Mouse (Mus musculus) heart, embryonic 14.5 days (tissue): ENCODE data around the gene Ago3. TPM values are rescaled to one million over a fixed set of nuclear protein-coding genes. Genes with fewer than 3 reads are reported as not detected.

Source experiments
- ATAC-seq: fragments of 200-750 bp; cut with Nextera tagmentation; 2 replicates; pipeline ENCODE4 v1.8.0; 2017; ENCODE audit warnings: low read depth, moderate TSS enrichment; ENCODE audit not compliant: insufficient number of reproducible peaks, insufficient read depth, low FRiP score
- H3K27ac ChIP-seq, 2 experiments: fragments of 200-500 bp in 1 of 2; fragments of 300-500 bp in 1 of 2; sonication (generic) in 1 of 2; replicated peaks in 1 of 2; 2 replicates each; pipeline ENCODE4 v1.5.1; 2012 to 2014; ENCODE audit warnings: low read depth in 2 of 2, low read length in 2 of 2, control low read depth in 1 of 2, mild to moderate bottlenecking in 1 of 2, mixed read lengths in 1 of 2; ENCODE audit not compliant: control insufficient read depth in 1 of 2, insufficient read depth in 1 of 2
- H3K27me3 ChIP-seq: fragments of 300-500 bp; sonication (generic); 2 replicates; pipeline ENCODE4 v1.6.1; 2014; ENCODE audit warnings: mild to moderate bottlenecking, low read length, control low read depth; ENCODE audit not compliant: control insufficient read depth, insufficient read depth
- H3K36me3 ChIP-seq: fragments of 300-500 bp; sonication (generic); 2 replicates; pipeline ENCODE4 v1.6.1; 2014; ENCODE audit warnings: mild to moderate bottlenecking, control low read depth, low read length, mixed read lengths; ENCODE audit not compliant: control insufficient read depth, insufficient read depth
- H3K4me1 ChIP-seq, 2 experiments: fragments of 200-500 bp in 1 of 2; fragments of 300-500 bp in 1 of 2; sonication (generic) in 1 of 2; 2 replicates each; pipeline ENCODE4 v1.6.1; 2012 to 2014; ENCODE audit warnings: low read length in 2 of 2, control low read depth in 1 of 2, mixed read lengths in 1 of 2; ENCODE audit not compliant: control insufficient read depth in 2 of 2, insufficient read depth in 2 of 2
- H3K4me2 ChIP-seq: fragments of 300-500 bp; sonication (generic); 2 replicates; pipeline ENCODE4 v1.6.1; 2014; ENCODE audit warnings: mild to moderate bottlenecking, low read length
- H3K4me3 ChIP-seq, 2 experiments: fragments of 200-500 bp in 1 of 2; fragments of 300-500 bp in 1 of 2; sonication (generic) in 1 of 2; 2 replicates each; pipeline ENCODE4 v1.5.1; 2012 to 2014; ENCODE audit warnings: low read length in 2 of 2, mild to moderate bottlenecking in 2 of 2, control low read depth in 1 of 2, low read depth in 1 of 2, moderate library complexity in 1 of 2; ENCODE audit not compliant: control insufficient read depth in 1 of 2, insufficient read depth in 1 of 2
- H3K9ac ChIP-seq: fragments of 300-500 bp; sonication (generic); 2 replicates; pipeline ENCODE4 v1.6.1; 2014; ENCODE audit warnings: mild to moderate bottlenecking, low read length
- H3K9me3 ChIP-seq: fragments of 300-500 bp; sonication (generic); 2 replicates; pipeline ENCODE4 v1.6.1; 2016; ENCODE audit warnings: low read length, control low read depth; ENCODE audit not compliant: control insufficient read depth
- WGBS: fragments of 180-500 bp; shearing (Covaris S2); extraction: QIAGEN DNeasy Blood & Tissue Kit; methylation state at CpG from one replicate; pipeline ENCODE4 v1.1.7; 2014; 5-methylcytosine and 5-hydroxymethylcytosine counted together
- polyA plus RNA-seq: library from polyadenylated mRNA; unstranded; fragments of >200 nt; fragmentation: Nextera tagmentation; extraction: Ambion mirVana; gene quantifications from 2 replicates; pipeline ENCODE4 v1.2.1, GENCODE M21; 2014

The Ago3 gene
- polyA plus RNA-seq, 1 experiment from 2014 or later: 11.1 TPM

GRCm38 (mm10) chr4:126444528-126444927 lies 15.2 kb upstream of the Ago3 start:
- 0 out of 2 replicates have a peak, but pooled peaks have one; percentile 54 for ATAC-seq
- Histone ChIP-seq H3K4me1 (peaks cover 0 to 12% of the 10 kb centered on the region in 2 experiments; a peak in 2 of 4 replicates), H3K9me3 (no peaks in the 10 kb centered on the region), H3K27ac (no peak overlapping the region), H3K4me2 (no peak overlapping the region), H3K36me3 (peaks cover 60% of the 10 kb centered on the region), H3K27me3 (no peaks in the 10 kb centered on the region), H3K4me3 (no peak overlapping the region), H3K9ac (no peak overlapping the region)
- WGBS: 7% methylated on average over 3 of the region's 3 CpGs

GRCm38 (mm10) chr4:126438261-126438660 lies 8.9 kb upstream of the Ago3 start:
- Histone ChIP-seq H3K4me2 (no peak overlapping the region), H3K9me3 (no peaks in the 10 kb centered on the region), H3K9ac (no peak overlapping the region), H3K4me1 (no peaks in the 10 kb centered on the region), H3K27ac (no peak overlapping the region), H3K36me3 (peaks cover 46% of the 10 kb centered on the region), H3K27me3 (no peaks in the 10 kb centered on the region), H3K4me3 (no peak overlapping the region)
- ATAC-seq: no peak
- 76% methylated on average over 5 of the region's 5 CpGs for WGBS

GRCm38 (mm10) chr4:126436268-126436667 lies 6.9 kb upstream of the Ago3 start:
- H3K36me3 ChIP-seq: peaks cover 27% of the 10 kb centered on the region
- H3K27ac ChIP-seq: peak overlapping the region in 1 of 2 experiments; percentile 5; a peak in 1 of 4 replicates
- ATAC-seq: no peak
- H3K4me3 ChIP-seq: no peak overlapping the region
- H3K9me3 ChIP-seq: no peaks in the 10 kb centered on the region
- H3K9ac ChIP-seq: no peak overlapping the region
- no peaks in the 10 kb centered on the region for H3K4me1 ChIP-seq
- WGBS: 25% methylated on average over 2 of the region's 2 CpGs
- no peaks in the 10 kb centered on the region for H3K27me3 ChIP-seq
- no peak overlapping the region for H3K4me2 ChIP-seq

GRCm38 (mm10) chr4:126434094-126434493 lies 4.7 kb upstream of the Ago3 start:
- Histone ChIP-seq H3K4me3 (no peak overlapping the region), H3K4me1 (no peaks in the 10 kb centered on the region), H3K27me3 (no peaks in the 10 kb centered on the region), H3K9me3 (no peaks in the 10 kb centered on the region), H3K9ac (no peak overlapping the region), H3K27ac (no peak overlapping the region), H3K4me2 (no peak overlapping the region), H3K36me3 (peaks cover 7% of the 10 kb centered on the region)
- ATAC-seq: no peak
- WGBS: 85% methylated on average over 2 of the region's 2 CpGs

- Histone ChIP-seq H3K9ac (no peak overlapping the region), H3K9me3 (no peaks in the 10 kb centered on the region), H3K27ac (no peak overlapping the region), H3K4me2 (no peak overlapping the region), H3K36me3 (no peaks in the 10 kb centered on the region), H3K4me1 (no peaks in the 10 kb centered on the region), H3K27me3 (no peaks in the 10 kb centered on the region), H3K4me3 (no peak overlapping the region)
- WGBS: 77% methylated on average over 4 of the region's 4 CpGs
- no peak for ATAC-seq
Observed at GRCm38 (mm10) chr4:126433175-126433574, 3.8 kb upstream of the Ago3 start.

- Histone ChIP-seq H3K9me3 (no peaks in the 10 kb centered on the region), H3K36me3 (no peaks in the 10 kb centered on the region), H3K4me1 (no peaks in the 10 kb centered on the region), H3K27ac (no peak overlapping the region), H3K27me3 (no peaks in the 10 kb centered on the region), H3K9ac (no peak overlapping the region), H3K4me2 (no peak overlapping the region), H3K4me3 (no peak overlapping the region)
- no peak for ATAC-seq
- 84% methylated on average over 4 of the region's 4 CpGs for WGBS
Observed at GRCm38 (mm10) chr4:126431746-126432145, 2.4 kb upstream of the Ago3 start.

GRCm38 (mm10) chr4:126428682-126429346 lies 542 bp downstream of the Ago3 start:
- H3K9me3 ChIP-seq: no peaks in the 10 kb centered on the region
- H3K4me3 ChIP-seq: peak overlapping the region; percentile 63 to 67
- no peaks in the 10 kb centered on the region for H3K4me1 ChIP-seq
- H3K27ac ChIP-seq: peak overlapping the region; percentile 62 to 90
- H3K27me3 ChIP-seq: no peaks in the 10 kb centered on the region
- H3K4me2 ChIP-seq: peak overlapping the region; percentile 95
- peak overlapping the region; percentile 80 for H3K9ac ChIP-seq
- no peaks in the 10 kb centered on the region for H3K36me3 ChIP-seq
- 1% methylated on average over 24 of the region's 24 CpGs for WGBS
- ATAC-seq: no peak

- Histone ChIP-seq H3K4me1 (no peaks in the 10 kb centered on the region), H3K4me3 (no peak overlapping the region), H3K36me3 (no peaks in the 10 kb centered on the region), H3K4me2 (no peak overlapping the region), H3K27ac (no peak overlapping the region), H3K27me3 (no peaks in the 10 kb centered on the region), H3K9ac (no peak overlapping the region), H3K9me3 (no peaks in the 10 kb centered on the region)
- 80% methylated on average over 2 of the region's 2 CpGs for WGBS
- ATAC-seq: no peak
Observed at GRCm38 (mm10) chr4:126423866-126424265, 5.5 kb downstream of the Ago3 start.
